Mouse (Mus musculus) heart, adult 18-20 months (tissue): ENCODE results near the gene Etv5. TPM values are rescaled to one million over a fixed set of nuclear protein-coding genes. Genes with fewer than 3 reads are reported as not detected.

Experiments used
- DNase-seq, 2 experiments: peaks; one replicate each; pipeline ENCODE4 v3.0.0; 2021 to 2022; ENCODE audit warnings: mixed read lengths in 1 of 2
- long read RNA-seq, 2 experiments: library from polyadenylated mRNA; stranded (forward); transcript quantifications; one replicate each; pipeline ENCODE4 v2.0.0; 2021
- total RNA-seq, 2 experiments: library from RNA; stranded (reverse); gene quantifications; 2 replicates each; pipeline ENCODE4 v1.2.3; 2021

Gene Etv5
- total RNA-seq: 1 to 10 TPM; 6.9 to 7.5 TPM
- long read RNA-seq, experiment 1, partial matches to known transcripts: 0 of 2 reads
- long read RNA-seq, experiment 1, other reads (novel, unspliced or antisense): 0 of 2 reads
- long read RNA-seq, experiment 2, partial matches to known transcripts: 0 of 2 reads
- long read RNA-seq, experiment 2, other reads (novel, unspliced or antisense): 2 of 2 reads

- DNase-seq: peak; percentile 97 to 100
Observed at GRCm38 (mm10) chr16:22439499-22440177, at the start of gene Etv5. Gene Etv5, minus strand, starts transcription at chr16:22439719.

- no peak for DNase-seq
Observed at GRCm38 (mm10) chr16:22483900-22484299, 44.4 kb upstream of the Etv5 start.

DNA sequence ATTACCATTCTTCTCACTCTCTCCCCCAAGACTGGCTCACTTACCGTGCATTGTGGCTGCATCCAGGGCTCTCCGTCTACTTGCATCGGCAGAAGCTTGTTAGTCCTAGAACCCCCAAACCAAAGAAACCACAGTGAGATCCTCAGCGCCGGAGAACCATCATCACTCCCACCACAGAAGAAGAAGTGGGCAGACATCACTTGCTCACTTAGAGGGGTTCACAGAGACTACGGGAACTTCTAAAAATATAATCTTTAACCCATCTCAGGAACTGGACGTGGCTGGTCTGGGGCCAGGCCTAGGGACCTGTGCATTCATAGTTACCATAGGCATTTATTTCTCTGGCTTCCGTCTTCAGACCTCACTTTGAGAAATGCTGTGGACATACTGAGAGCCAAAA, 39.8 kb upstream of the Etv5 start:
- DNase-seq: no peak

- no peak for DNase-seq
Observed at GRCm38 (mm10) chr16:22471728-22472127, 32.2 kb upstream of the Etv5 start.

DNA sequence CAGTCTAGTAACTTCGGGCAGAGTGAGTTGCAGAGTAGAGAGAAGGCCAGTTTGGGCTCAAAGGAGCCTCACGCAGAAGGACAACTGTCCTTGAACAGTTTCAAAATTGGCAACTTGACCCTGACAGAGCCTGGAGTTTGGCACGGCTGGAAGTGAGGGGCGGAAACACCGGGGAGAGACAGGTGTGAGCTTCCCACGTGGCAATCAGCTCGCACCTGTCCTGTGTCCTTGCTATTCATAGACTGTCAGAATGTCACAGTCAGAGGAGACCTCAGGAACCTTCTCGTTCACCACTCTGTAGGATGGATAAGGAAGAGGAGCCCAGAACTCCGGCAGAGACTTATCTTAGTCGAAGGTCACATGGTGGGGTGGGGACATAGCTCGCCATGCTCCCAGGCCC, 29.9 kb upstream of the Etv5 start:
- DNase-seq: peak; percentile 15 to 22

GRCm38 (mm10) chr16:22467111-22467510, 27.6 kb upstream of the Etv5 start:
- no peak for DNase-seq

DNA sequence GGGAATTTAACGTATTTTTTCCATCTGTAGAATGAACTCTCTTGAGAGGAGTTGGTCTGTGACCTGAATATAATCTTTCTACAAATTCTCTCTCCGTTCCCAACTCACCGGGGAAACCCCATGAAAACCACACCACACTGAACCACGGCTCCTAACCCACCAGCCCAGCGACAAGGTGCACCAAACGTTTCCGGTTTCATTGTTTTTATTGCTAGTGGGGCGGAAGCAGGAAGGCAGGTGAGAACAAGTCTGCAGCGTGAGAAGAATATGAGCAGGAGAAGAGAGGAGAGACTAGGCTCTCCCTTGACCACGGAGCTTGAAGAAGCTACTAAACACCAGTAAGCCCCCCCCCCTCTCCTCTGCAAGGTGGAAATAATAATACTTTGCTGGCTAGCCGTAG, 26.9 kb upstream of the Etv5 start:
- no peak for DNase-seq

DNA sequence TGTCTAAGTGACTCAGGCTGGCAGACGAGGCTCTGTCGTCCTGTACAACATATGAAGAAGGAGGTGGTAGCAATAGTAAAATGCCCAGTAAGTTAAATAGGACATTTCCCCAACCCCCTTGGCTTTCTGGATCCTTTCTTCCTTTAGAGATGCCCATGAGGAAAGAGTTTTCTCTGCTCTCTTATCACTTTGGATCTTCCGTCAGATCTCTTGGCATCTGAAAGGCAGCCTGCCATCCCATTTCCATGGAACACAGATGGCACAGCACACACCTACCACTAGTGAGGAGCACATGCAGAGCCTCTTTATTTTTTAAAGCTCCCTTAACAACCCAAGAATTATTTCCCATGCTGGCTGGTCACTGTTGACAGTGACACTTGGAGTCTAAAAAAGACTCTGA, 22.7 kb upstream of the Etv5 start:
- DNase-seq: no peak

DNA sequence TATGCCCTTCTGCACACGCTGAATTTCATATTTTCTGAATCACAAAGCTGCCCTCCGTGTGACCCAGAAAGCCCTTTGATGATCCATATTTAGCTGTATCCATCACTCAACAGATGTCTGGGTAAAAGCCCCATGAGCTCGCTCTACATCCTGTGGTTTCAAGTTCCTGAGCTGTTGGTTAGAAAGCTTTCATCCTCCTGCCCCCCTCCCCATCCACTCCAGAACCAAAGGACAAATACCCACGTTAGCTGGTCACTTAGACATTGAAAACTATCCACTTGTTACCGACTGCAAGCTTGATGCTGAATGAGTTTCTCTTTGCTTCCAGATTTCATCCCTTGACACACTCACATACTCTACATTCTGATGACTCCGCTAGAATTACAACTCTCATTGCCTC, 22.2 kb upstream of the Etv5 start:
- DNase-seq: no peak

GRCm38 (mm10) chr16:22460960-22461359, 21.4 kb upstream of the Etv5 start:
- no peak for DNase-seq

DNA sequence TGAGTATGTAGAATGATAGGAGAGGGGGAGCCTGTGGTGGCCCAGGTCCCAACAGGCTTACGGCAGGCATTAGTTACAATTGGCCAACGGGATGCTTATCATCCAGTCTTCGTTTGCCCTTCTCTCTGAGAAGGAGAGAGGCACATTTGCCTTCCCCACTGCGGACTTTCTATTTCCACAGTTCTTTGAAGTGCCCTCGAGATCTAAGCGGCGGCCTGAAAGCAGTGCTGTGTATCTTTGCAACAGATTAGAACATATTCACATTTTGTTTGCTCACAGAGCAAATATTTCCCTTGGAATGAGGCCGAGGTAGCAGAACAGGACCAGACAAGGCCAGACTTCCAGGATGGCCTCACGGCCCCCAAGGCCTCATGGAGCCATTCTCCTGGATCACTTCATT, 12.6 kb upstream of the Etv5 start:
- DNase-seq: no peak

DNA sequence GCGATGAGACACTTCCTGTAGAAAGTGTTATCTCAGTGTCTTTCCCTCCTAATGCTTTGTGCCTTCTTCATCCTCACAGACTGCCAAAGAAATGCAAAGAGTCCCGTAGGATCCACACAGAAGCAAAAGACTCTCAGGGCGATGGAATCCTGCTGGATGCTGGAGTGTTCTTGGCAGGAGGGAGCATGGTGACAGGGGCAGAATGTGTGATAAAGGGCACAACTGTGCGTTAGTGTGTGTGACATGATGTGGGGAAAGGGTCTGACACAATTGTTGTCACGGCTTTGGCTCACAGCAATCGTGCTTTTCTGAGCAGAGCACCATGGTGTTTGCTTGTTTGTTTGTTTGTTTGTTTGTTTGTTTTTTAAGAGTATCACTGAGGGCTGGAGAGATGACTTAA, 8.6 kb upstream of the Etv5 start:
- no peak for DNase-seq

DNA sequence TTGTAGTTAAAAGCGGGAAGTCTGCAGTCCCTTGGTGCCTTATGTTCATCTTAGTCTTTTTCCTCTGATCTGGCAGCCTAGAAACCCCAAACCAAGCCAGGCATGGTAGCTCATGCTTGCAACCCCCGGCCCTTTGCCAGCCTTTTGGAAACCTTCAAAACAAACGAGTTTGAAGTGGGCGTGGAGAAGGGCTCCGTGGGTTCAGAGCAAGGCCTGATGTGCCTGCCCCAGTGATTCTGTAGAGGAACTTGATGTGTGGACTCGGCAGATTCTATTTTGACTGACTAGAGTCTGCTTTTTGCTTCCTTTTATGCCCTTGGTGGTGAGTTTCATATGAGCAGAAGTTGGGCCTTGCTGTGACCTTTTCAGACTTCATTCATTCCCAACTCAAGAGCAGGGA, 5.3 kb upstream of the Etv5 start:
- peak in 1 of 2 experiments; percentile 51 for DNase-seq

- DNase-seq: no peak
Observed at GRCm38 (mm10) chr16:22442202-22442601, 2.7 kb upstream of the Etv5 start.

GRCm38 (mm10) chr16:22441317-22441716, 1.8 kb upstream of the Etv5 start:
- no peak for DNase-seq

DNA sequence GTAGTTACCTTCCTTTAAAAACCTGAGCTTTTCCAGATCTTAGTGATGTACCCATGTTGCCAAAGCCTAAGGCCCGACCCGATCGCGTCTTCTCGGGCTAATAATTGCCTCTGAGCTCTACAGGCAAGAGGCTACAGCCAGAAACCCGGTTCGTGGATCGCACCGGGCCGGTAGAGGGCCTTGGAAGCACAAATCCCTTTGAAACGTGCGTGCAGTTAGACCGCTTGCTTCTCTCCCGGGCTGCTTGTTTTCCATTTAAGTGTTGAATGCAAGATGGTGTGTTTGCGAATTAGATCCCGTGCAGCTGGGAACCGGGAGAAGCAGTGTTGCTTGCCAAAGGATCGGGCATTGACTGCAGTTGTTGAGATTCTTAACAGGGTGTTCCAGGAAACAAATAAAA, 750 bp upstream of the Etv5 start:
- peak; percentile 69 to 77 for DNase-seq

GRCm38 (mm10) chr16:22438441-22439373, 812 bp downstream of the Etv5 start:
- DNase-seq: peak; percentile 62 to 71

- peak in 1 of 2 experiments; percentile 15 for DNase-seq
Observed at GRCm38 (mm10) chr16:22436106-22436505, 3.4 kb downstream of the Etv5 start.

DNA sequence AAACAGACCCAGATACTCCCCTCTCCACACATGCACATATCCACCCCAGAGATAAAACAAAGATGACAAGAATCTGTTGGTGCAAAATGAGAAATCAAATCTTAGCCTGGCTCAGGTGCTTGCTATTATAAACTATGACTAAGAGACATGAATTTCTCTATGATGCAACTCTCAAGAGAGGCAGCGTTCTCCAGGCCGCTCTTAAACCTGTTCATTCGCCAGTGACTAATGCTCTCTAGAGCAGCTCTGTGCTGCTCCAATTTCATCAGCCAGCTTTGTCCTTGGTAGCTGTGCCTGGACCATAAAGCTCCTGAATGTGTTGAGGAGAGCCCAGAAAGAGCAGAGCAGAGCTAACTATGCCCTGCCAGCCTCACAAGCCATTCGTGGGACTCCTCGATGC, 5.0 kb downstream of the Etv5 start:
- DNase-seq: no peak

- no peak for DNase-seq
Observed at GRCm38 (mm10) chr16:22433944-22434343, 5.6 kb downstream of the Etv5 start.

GRCm38 (mm10) chr16:22431773-22432172, 7.7 kb downstream of the Etv5 start:
- DNase-seq: no peak

DNA sequence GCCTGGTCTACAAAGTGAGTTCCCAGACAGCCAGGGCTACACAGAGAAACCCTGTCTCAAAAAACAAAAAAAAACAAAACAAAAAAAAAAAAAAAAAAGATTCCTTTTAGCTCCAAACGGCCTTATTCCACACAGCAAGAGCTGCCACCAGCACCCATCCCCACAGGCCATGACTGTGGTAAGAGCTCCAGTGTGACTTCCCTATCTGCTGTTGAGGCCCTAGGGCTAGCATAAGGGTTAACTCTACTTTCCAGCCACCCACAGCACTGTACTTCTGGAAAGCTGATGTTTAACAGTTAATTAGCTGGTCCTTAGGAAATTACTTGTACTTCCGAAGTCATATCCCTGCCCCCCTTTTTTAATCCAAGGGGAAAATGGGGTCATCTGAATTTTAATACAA, 8.2 kb downstream of the Etv5 start:
- no peak for DNase-seq
